Mouse (Mus musculus) ES-E14 (cell line): ENCODE measurements around the gene Cradd.

ENCODE experiments used
- HCFC1 ChIP-seq: IDR thresholded peaks from 2 replicates; pipeline ENCODE4 v1.6.1; 2012; ENCODE audit warnings: low read length, inconsistent platforms, borderline replicate concordance; ENCODE audit not compliant: insufficient read depth
- MAFK ChIP-seq: IDR thresholded peaks from 2 replicates; pipeline ENCODE4 v1.6.1; 2014; ENCODE audit warnings: mild to moderate bottlenecking, low read depth, low read length, inconsistent platforms; ENCODE audit not compliant: insufficient read depth
- ZC3H11A ChIP-seq: IDR thresholded peaks from 2 replicates; pipeline ENCODE4 v1.6.1; 2012; ENCODE audit warnings: low read depth, mild to moderate bottlenecking, inconsistent platforms, low read length, borderline replicate concordance
- ZNF384 ChIP-seq: IDR thresholded peaks from 2 replicates; pipeline ENCODE4 v1.6.1; 2012; ENCODE audit warnings: low read depth, low read length, inconsistent platforms

GRCm38 (mm10) chr10:95309412-95310322 lies 14.3 kb downstream of the Cradd start:
- no peak for TF ChIP-seq ZC3H11A
- no peak for TF ChIP-seq MAFK
- no peak for TF ChIP-seq HCFC1
- no peak for TF ChIP-seq ZNF384
